Mouse (Mus musculus) layer of hippocampus, postnatal 25 days (tissue): ENCODE measurements around the gene Slc25a12. TPM values are rescaled to one million over a fixed set of nuclear protein-coding genes. Genes with fewer than 3 reads are reported as not detected.
"Not testable (repeated sequence)": the region's sequence is repeated elsewhere in the genome, so short reads cannot be mapped to it uniquely, and the experiment has no call there.

Source experiments
- DNase-seq, 2 experiments: peaks; one replicate each; pipeline ENCODE4 v3.0.0; 2022; ENCODE audit warnings: mixed read lengths in 2 of 2, low spot score in 1 of 2; ENCODE audit errors: extremely low spot score in 1 of 2
- total RNA-seq, 2 experiments: library from RNA; stranded (reverse); gene quantifications; 2 replicates each; pipeline ENCODE4 v1.2.3; 2021

Slc25a12 gene
- 100 to 1,000 TPM; 163 to 165 TPM for total RNA-seq

- DNase-seq: peak; percentile 56 to 73
These were observed at the start of gene Slc25a12 for GRCm38 (mm10) chr2:71367125-71367880. TSS of gene Slc25a12 (minus strand) at chr2:71367749.

DNA sequence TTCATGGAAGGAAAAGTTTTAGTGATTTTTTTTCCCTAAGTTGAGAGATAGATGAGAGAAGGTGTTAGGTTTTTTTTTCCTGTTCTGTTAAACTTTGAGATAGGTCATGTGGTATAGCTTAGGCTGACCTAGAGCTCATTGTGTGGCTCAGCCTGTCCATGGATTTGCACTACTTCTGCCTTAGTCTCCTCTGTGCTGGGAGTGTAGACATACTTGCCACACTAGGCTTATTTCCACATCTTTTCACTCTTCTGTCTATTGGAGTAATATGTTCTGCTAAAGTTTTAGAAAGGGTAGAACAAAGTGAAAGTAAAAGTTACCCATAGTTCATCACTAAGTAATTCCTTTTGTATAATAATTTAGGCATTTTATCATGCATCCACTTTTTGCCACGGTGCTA is 38.1 kb upstream of the Slc25a12 start:
- no peak for DNase-seq

DNA sequence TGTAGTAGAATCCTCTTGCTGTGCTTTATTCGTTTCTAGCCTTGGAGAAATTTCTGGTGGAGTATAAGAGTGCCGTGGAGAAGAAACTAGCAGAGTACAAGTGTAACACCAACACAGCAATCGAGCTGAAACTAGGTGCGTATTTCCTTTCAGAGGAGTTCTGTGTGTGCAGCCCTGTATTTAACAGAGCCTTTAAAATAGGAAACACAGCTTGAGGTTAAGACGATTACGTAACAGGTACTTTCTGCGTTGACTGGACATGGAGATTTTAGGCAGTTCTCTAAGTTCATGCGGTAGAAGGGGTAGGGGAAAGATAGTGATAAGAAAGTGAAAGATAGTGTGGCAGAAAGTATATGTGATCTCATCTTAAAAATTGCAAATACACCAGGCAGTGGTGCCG is 22.3 kb upstream of the Slc25a12 start:
- no peak for DNase-seq

DNA sequence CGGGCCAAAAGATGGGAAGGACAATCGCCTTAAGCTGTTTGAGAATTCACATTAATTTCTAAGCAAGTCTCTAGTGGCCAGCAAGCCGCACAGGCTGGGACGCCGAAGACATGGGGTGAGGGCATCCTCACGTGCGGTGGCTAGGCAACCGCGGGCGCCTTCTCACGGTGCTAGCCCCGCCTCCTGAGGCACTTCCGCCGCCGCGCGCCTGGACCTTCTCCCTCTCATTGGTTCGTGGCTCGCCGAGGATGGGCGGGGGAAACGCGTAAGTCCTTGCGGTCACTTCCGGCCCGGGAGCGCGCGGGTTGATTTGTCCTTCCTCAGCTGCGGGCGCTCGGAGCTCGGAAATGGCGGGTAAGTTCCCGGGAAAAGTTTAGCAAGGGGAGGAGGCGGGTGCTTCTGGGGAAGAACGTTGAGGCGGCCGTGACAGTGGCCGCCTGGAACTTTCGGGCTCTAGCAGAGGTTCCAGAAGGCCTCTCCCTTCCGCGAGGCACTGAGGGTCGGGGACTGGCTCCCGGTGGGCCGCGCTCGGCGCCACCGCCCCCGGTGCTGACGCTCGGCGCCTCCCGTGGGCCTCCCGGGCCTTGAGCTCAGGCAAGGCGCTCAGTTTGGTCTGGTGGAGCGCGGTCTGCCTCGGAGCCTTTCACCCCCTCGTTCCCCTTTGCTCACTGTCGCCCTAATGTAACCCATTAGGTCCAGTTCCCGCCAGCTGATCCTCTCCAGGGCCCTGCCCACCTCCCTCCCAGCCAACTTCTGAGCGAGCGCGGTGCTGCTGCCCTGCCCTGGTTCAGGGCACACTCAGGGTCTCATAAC is 21.6 kb upstream of the Slc25a12 start, which contains the start of gene Hat1:
Gene Hat1 (plus strand): TSS at position 8 of the 813 bp plus-strand sequence.
- peak; percentile 85 to 91 for DNase-seq

DNA sequence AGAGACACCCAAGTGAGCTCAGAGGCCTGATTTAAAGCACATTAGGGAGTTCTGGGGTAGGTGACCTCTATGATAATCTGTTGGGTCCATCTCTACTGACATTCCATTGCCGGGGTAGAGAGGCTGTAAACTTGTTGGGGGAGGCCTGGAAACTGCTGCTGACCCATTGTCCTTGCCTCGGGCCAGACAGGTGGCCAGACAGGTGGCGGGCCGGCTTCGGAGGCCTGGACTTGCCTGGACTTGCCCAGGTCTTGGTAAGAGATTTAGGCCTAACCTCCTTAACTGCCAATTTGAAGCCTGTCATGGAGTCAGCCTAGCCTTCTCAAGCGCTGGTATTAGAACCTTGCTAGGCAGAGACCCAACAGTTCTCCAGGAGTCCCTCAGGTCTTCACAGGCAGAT is 20.2 kb upstream of the Slc25a12 start:
- DNase-seq: no peak

GRCm38 (mm10) chr2:71383890-71384289 is 16.3 kb upstream of the Slc25a12 start:
- DNase-seq: no peak

DNA sequence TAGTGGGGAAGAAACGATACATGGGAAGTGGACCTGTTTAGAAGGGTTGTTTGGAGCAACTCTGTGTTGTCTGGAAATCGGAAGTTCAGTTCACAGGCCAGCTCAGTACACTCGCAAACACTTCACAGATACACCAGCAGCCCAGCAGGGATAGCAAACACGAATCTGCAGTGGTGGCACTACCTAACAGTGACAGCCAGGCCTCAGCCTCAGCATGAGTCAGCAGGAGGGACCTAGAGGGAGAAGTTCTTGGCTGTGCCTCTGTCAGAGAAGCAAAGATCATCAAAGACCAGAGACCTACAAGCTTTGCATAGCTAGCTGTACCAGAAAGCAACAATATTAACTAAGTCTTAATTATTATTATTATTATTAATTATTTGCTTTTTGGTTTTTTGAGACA is 14.4 kb upstream of the Slc25a12 start:
- no peak for DNase-seq

DNA sequence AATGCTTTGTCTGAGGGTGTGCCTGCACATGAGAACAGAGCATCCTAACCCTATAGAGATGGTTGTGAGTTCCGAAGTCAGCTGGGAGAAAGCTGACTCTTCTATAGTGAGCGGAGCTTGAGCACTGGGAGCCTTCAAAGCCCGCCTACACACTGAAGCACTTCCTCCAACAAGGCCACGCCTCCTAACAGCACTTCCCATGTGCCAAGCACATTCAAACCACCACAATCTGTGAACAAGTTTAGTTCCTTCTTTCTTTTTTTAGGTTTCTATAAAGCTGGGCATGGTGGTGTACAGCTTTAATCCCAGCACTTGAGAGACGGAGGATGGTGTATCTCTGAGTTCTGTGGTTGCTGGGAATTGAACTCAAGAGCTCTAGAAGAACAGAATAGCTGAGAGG is 9.9 kb upstream of the Slc25a12 start:
- no peak for DNase-seq

- DNase-seq: no peak
These were observed 8.9 kb upstream of the Slc25a12 start for GRCm38 (mm10) chr2:71376433-71376906.

DNA sequence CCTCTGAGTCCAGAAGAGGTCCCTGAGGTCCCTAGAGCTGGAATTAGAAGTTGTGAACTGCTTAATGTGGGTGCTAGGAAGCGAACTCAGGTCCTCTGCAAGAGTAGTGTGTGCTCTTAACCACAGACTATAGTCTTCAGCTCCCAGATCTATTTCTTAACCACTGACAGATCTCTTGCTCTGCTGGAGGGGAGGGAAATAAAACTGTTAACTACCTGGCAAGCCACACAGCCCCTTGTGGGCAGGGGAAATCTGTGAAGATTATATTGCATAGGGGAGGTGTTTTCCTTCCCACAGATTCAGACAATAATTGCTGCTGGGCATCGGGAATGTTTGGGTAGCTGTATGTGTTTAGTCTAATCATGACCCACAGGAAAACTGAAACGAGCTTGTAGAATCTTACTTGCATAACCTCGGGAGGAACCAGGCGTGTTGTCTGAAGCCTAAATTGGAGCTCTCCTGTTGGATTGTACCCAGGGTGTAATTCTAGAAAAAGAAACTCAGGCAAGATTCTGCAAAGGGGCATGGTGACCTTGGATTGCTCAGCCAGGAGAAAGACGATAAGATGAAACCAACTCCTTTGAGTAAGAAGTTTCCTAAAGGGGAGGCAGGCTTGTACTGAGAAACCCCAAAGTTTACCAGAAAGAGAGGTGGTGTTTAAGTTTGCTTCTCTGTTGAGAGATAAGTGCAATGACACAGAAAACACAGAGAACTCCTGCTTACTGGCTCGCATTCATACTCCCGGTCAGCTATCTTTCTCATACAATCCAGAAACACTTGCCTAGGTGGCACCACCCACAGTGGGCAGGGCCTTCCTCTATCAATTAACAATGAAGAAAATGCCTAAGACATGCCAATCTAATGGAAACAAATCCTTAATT is 7.0 kb upstream of the Slc25a12 start:
- no peak for DNase-seq

- not testable (repeated sequence) for DNase-seq
These were observed 4.7 kb upstream of the Slc25a12 start for GRCm38 (mm10) chr2:71372261-71372660.

DNA sequence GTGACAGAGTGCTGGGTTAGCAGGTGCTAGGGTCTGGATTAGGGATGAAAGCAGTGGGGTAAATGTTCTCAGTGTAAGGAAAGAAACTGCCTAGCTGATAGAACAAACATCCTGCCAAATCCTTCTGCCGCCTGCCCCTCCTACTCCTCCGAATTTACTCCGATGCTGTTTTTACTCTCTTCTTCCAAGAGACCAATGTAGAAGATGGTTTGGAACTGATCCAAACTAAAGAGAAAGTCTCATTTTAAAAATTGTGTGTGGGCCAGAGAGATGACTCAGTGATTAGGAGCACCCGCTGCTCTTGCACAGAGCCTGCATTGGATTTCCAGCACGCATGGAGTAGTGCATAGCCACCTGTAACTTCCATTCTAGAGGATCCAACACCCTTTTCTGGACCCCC is 4.2 kb upstream of the Slc25a12 start:
- DNase-seq: no peak

- DNase-seq: no peak
These were observed 537 bp upstream of the Slc25a12 start for GRCm38 (mm10) chr2:71368086-71368485.

- DNase-seq: no peak
These were observed 878 bp downstream of the Slc25a12 start for GRCm38 (mm10) chr2:71366618-71367124.

GRCm38 (mm10) chr2:71360192-71360591 is 7.4 kb downstream of the Slc25a12 start:
- DNase-seq: no peak

DNA sequence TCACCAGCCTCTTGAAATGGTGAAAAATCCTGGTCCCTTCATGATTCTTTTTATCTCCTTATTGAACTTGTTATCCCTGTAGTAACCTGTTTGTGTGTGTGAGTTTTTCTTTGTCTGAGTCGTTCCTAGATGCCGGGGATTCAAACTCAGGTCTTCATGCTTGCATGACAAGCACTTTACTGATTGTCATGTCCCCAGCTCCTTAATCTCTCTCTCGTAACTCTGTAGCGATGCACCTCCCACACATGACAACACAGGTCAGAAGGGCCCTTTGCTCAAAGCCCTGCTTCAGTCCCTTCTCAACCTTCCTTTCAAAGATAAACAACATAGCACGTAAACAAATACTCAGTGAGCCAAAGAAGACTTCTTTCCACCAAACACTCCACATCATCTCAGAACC is 9.2 kb downstream of the Slc25a12 start:
- no peak for DNase-seq

DNA sequence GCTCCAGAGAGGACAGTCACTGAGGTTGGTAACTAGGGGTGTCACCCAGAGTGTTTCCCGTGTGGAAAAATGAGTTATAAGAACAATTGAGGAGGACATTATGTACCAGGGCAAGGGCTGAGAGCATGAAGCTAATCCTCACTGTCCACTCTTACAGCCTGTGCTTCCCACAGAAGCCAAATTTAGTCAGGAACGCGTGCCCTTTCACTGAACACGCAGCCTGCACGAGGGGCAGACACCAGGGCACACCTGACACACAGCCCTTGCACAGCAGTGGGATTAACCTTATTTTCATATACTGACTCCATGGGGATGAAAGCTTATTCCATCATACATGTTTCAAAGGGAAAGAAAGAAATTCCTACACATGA is 13.5 kb downstream of the Slc25a12 start:
- DNase-seq: no peak

DNA sequence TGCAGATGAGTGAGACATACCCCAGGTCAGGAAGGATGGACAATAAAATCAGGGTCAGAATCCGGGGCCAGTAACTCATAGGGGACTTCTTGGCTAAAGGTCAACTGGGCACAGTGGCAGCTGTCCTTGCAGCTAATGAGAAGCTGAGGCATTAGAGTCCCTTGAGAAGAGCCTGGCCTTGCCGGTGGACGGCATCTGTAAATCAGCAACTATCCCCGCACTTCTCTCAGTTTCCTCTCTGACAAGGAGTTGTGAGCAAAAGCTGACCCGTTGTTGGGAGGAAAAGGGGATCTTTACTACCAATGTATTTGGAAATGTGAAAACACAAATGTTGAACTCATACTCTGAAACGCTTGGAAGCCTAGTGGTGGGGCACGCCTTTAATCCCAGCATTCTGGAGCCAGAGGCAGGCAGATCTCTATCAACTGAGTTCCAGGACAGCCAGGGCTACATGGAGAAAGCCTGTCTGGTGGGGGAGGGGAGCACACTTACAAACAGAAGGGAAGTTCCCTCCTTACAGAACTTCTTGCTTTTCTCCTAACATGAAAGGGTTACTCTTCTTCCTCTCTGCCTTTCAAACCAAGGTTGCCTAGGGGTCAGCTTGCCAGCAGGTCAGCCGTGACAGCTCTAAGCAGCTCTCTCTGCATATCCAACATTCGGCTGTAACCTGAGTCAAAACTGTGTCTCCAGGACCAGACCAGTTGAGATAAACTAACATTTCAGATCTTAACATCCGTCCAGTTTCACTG is 14.1 kb downstream of the Slc25a12 start:
- no peak for DNase-seq

GRCm38 (mm10) chr2:71351727-71351987 is 15.9 kb downstream of the Slc25a12 start:
- no peak for DNase-seq
